Mouse (Mus musculus) adrenal gland, postnatal 25 days (tissue): Measurements from ENCODE around the gene Grm8. TPM values are rescaled to one million over a fixed set of nuclear protein-coding genes. Genes with fewer than 3 reads are reported as not detected.

Source experiments
- DNase-seq: peaks from one replicate; pipeline ENCODE4 v3.0.0; 2021; ENCODE audit warnings: mixed read lengths
- total RNA-seq: library from RNA; stranded (reverse); gene quantifications from 2 replicates; pipeline ENCODE4 v1.2.3, GENCODE M21; 2021

Grm8 gene
- total RNA-seq, 1 experiment from 2014 or later, result 1.2 TPM

DNA sequence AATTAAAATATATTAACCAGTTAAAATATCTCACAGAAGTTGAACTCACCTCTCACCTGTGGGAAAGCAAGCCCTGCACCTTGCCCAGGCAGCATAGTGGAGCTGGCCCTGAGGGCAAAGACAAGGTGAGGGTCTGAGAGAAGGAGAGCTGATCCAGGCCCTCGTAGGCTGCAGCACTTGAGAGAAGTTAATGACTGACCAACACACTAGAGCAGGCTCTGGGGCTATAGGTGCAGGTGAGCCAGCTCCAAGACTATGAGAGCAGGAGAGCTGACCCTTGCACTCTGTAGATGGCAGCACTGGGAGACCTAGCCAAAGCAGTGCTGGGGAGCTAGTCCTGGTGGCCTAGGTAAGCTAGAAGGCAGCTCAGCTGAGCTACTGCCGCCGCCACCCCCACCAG lies 499.1 kb downstream of the Grm8 start:
- DNase-seq, result no peak

DNA sequence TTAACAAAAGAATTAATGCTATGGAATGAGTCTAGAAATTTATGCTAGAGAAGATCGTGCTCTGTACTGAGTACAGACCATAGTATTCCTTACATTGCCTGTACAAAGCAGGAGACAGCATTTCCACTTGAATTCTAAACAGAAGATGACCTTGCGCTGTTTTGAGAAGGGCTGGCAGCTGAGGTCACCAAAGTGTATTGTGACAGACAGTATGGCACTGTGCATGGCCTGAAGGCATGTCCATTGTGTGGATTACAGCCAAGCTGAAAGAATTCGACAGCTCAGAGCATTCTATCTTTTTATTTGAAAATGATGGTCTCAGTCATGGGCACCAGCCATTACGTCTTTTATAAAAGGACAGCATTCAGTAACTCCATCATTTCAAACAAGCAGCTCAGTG lies 517.5 kb downstream of the Grm8 start:
- no peak for DNase-seq

DNA sequence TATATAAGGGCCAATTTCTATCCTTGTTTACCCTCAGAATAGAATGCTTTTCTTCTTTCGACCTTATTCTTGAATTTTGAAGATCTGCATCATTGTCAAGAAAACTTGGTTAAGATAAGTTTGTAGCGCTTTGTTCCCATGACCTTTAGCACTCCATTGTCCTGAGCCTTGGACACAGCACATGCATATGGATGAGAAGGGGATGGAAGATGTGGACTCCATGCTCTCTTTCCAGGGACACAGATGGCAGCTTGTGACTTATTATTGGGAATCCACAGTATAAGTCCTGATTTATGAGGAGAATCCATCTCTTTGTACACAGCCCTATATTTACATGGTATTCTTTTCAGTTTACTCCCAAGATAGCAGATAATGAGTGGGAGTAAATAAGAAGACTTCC lies 554.5 kb downstream of the Grm8 start:
- DNase-seq, result no peak

DNA sequence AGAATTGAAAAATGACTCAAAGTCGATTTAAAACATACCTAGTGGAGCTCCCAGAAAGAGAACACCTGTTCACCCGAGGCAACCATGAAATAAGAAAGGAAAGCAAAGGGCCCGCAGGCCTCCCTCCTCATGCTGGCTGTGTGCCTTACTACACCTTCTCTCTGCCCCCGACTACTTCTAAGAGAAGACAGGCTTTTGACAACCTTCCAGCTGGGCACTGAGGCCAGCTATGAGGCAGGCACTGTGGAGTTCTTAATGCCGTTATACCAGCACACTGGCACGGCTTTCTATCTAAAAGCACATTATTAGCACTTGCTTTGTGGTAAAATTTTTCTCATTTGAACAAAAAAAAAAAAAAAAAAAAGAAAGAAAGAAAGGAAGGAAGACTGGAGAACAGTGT lies 589.5 kb downstream of the Grm8 start:
- DNase-seq, result no peak

DNA sequence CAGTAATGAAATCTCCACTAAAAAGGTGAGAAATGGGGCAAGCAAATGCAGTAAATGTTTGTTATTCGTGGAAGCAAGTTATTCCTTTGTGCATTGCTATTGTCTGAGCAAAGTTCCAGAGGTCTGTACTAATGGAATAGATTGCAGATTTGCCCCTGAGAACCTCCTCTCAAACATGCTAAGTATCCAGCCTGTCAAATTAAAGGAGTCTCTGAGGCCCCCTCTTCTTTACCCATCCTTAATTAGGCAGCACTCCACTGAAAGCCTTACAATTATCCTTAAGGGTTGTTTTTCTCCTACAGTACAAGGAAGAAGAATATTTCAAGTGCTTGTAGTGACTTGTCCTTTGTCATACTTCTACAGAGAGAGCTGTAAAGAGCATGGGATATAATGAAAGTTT lies 617.4 kb downstream of the Grm8 start:
- no peak for DNase-seq

DNA sequence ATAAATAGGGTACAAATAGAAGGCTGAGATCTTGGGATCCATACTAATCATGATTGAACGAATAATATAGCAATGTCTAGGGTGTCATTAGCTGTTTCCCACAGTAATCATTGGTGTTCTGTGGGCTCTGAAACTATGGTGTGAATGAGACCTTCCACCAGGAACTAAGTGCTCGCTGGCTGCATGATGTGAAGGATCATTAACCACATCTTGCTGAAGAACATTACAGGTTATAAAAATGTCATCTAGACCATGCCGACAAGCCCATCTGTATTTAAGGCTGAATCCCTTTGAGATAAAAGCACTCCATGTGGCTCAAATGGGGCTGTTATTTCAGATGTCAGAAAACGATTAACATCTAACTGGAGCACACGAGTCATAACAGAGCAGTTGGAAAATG lies 674.0 kb downstream of the Grm8 start:
- DNase-seq, result no peak

DNA sequence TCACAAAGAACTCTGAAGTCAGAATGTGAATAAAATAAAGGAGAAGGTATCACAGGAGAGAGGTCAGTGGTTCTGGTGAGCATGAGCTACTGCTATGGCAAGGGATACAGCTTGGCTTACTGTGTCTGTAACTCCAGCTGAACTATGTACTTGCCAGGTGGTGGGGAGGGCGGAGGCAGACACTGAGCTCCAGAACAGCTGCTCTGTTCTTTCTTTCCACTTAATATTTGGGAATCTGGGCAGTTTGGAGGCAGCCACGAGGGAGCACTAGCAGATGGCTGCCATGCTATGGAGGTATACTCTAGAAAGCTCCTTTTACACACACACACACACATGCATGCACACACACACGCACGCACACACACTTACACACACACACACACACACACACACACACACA lies 726.5 kb downstream of the Grm8 start:
- no peak for DNase-seq

DNA sequence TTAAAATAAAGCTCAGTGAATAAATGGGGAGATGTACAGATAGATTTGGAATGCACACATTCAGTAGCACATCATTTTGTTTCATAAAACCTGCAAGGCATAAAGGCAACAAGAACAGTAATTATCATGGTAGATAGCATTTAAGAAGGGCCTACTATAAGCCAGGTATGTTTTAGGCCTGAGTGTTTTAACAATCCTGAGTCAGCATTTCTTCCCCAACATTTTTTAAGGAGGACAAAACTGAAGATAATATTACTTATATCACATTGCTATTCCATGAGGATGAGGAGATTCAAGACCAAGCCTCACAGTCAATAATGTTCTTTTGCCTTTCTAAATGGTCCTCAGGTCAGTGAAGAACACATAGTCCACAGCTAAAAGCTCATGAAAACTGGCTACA lies 762.6 kb downstream of the Grm8 start:
- no peak for DNase-seq

DNA sequence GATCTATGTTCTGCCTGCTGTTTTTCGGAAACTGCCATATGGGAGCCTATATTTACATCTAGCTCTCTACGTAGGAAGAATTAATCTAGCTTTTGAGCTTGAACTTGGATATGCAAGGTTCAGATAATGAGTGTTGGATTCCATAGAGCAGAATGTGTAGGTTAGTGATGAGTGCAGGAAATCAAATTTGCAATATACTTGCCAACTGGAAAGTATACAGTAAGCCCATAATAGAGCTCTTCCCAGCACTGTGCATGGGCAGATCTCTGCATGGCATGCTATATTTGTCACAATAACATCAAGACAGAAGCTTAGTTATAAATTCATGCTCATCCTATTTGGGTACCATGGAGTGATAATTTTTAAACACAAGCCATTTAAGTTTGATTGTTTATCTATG lies 763.9 kb downstream of the Grm8 start:
- DNase-seq, result no peak

DNA sequence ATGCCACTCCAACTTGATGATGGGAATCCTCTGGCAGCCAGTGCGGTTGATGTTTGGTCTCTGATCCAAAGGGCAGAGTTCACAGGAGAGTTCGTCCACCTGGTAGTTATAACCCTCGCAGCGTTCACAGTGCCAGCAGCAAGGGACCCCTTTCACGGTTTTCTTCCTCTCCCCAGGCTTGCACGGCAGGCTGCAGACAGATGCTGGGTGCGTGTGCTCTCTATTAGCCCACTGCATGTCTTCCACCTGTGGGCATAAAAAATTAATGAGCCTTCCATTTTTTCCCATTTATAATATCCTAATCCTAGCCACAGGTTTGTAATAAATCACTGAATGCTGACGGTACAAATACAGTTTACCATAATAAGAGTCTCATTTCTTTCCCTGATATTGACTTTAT lies 771.2 kb downstream of the Grm8 start:
- no peak for DNase-seq

DNA sequence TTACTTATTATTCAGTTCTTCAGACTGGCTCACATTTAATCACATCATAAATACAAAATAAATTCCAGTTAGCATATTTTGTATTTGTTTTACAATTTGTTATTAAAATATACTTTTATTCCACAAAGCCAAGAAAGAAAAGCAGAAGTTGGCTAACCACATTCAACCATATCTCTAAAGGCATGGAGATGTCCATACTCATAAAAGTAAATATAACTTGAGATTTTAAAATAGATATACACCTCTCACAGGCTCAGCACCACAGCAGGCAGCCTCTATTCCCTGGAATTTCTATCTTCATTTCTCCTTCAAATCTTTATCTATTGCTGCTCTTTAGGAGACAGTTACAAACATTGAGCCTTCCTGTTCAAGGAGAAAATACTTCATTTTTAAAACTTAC lies 774.5 kb downstream of the Grm8 start:
- no peak for DNase-seq

DNA sequence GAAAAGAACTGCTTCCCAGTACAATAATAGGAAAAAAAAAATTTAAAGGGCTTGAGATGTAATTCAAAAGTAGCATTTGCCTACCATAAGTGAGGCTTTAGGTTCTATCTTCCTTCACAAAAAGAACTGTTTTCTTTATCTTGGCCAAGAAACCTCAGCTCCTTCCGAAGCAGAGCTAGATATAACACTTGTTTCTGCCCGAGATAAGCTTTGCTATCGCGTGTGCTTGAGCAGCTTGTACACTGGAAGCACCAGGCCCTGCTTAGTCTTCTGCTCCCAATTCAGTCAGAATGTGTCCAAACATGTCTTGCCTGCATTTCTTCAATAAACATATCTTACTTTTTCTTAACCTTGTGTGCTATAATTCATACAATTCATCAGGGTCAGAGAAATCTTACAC lies 783.8 kb downstream of the Grm8 start:
- DNase-seq, result no peak

DNA sequence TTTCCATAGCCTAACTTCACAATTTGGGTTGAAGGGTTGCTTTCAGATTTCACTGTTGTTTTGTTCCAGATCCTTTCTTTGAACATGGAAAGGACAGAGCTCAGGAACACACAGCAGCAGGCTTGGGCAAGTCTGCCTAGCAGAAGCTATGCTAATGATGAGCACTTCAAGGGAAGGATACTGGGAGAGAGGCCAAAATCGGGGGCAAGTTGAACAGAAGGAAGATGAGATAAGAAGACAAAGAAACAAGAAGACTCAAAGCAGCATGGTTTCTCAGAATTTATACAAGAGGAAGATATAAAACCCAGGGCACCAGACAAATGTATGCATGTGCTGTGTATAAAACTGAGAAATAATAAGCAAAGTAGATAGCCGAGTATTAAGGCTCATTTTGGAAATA lies 786.7 kb downstream of the Grm8 start:
- no peak for DNase-seq

DNA sequence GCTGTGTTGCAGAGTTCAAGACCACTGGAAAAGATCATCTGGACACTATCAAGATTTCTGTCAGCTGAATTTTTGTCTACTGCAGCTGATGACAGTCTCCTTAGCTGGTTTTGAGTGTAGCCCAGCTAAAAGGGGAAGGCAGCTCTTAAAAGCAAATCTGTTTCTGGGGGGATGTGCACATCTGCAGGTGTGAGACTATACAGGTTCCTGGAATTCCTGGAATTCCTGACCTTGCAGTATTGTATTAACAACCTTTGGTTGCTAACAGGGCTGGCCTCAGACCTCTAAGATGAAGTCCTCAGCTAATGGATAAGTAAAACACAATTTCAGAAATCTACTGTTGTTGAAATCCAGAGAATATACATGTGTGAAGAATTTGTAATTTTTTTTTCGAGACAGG lies 788.7 kb downstream of the Grm8 start:
- DNase-seq, result no peak

DNA sequence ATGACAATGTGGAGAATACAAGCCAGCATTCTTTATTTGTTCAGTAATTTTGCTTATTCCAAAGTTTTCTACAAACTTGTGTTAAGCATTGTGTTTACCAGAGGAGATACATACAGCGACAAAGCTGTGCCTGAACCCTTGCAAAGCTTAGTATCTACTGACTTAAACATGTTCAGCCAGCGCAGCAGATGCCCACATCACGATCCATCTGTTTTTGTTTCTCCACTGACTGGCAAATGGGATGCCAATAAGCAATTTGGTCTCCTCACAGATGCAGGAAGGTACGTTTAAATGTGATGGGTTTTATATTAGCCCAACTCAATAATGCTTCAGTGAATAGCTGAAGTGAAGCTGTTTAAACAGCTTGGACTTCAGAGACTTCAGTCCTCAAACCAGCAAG lies 794.8 kb downstream of the Grm8 start:
- DNase-seq, result no peak

DNA sequence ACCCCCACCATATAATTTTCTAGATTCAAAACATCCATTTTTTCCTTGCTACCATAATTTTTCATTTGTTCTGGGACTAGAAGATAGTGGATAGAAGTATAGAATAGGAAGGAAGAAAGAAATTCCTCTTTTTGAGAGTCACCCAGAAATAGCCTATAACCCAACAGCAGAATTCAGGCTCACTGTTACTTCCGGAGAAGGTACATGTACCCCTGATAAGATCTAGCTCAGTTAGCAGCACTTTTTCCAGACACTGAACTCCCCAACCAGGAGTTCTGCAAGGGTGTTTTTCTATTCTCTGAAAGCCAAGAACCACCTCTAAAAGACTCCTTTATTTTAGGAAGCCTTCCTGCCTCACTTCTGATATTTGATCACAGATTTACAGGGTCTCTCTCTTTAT lies 816.4 kb downstream of the Grm8 start:
- no peak for DNase-seq

DNA sequence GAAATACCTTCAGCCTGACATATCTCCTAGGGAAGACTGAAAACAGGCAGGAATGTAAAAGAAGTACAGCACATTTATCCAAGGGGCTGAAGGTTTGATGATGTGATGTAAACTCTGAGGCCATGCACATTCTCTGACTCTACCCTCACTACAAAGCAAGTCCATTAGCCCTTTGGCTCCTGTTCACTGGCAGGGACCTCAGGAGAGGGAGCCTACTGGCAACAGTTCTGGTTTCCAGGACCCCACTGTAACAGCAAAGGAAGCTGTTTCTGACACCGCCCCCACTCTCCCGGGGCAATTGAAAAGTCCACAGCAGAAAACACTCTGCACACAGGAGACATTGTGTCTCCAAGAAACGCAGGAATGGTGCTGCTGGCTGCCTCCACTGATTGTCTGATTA lies 817.6 kb downstream of the Grm8 start:
- DNase-seq, result no peak

DNA sequence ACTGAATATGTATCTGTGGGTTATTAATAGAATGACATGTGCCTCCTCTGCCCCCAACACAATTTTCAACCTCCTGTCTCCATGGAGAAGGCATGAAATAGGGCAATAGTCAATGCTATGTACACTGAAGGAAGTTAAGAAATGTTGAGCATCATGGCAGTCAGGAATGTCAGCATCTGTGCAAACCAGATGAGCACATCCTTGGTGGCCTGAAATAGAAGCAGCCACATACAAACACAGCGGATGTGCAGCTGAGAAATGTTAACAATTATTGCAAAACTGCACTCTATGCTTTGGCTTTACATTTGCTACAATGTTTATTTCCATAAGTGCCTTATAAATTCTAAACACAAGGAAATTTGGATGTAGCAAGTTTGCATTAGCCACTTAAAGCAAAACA lies 819.0 kb downstream of the Grm8 start:
- DNase-seq, result no peak

DNA sequence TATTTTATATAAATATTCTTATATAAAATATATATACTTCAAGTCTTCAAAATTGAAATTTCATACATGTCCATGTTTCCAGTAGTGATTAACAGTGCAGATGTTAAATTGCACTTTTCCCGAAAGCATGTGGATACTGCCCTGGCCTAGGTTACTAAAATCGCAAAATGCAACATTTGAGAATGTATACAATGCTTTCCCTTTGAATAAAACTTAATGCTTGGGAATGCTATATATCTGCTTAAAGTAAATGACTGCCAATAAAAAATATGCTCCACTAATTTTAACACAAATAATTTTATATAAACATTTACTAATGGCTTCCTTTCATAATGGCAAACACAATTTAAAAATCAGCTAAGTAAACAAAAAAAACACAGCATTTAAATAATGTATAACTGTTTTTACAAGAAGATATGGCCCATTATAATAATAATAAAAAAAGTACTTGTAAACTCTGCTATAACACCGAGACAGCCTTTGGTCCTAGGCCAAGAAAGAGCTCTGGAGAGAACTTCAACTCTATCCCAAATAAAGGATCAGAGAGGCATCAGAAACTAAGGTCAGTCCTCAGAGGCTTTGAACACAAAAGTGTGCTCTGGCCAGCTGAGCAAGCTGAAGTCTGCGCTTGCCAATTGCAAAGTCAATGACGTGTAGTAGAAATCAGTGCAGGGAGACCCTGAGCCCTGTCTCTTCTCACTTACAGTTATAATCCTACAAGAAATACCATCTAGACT lies 820.5 kb downstream of the Grm8 start:
- DNase-seq, result no peak

DNA sequence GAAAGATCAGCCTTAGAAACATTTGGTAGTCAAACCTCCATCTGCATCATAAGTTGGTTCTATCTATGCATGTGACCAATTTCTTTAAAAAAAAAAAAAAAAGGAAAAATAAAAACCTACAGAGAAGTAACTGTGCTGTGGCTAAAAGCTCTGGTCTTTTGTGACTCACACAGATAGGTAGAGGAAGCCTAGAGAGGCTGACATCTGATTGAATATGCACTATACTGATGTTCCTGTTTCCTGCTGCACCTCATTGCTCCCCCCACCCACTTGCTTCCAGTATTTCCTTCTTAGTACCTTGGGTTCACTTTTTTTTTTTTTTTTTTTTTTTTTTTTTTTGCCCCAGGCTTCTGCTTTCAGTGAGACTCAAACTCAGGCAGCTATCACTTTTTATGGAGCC lies 824.6 kb downstream of the Grm8 start:
- DNase-seq, result no peak

DNA sequence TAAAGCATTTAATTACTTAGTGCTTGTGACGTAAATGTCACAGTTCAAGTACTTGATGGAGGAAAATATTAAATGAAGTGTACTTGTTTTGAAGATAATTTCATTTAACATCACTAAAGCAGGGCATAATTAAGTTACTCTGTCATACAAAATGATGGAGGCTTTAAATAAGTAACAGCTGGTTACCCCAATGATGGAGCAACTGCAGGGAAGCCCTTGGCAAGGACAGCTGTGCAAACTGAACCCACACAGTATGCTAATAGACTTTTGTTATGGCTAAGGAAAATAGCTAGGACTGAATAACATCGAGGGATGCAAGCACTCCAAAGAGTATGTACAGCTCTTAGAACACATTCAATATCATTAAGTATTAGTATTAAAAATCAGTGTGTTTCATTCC lies 829.6 kb downstream of the Grm8 start:
- DNase-seq, result no peak

DNA sequence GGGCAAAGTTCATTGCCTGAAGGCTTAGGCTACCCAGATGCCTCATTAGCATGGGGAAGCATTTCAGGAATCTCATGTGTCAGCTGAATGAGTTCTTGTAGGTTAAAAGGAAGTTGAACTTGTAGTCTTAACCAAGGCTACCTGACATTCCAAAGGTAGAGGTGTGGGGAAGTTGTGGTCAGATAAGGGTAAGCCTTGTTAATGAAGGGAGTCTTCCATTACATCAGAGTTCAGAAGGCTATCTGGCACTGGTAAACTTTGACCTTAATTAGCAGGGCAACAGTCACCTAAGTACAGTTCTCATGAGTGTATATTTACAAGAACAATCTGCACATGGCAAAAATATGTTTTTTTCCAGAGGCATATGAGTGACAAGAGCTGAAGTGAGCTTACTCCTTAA lies 870.0 kb downstream of the Grm8 start:
- DNase-seq, result no peak

DNA sequence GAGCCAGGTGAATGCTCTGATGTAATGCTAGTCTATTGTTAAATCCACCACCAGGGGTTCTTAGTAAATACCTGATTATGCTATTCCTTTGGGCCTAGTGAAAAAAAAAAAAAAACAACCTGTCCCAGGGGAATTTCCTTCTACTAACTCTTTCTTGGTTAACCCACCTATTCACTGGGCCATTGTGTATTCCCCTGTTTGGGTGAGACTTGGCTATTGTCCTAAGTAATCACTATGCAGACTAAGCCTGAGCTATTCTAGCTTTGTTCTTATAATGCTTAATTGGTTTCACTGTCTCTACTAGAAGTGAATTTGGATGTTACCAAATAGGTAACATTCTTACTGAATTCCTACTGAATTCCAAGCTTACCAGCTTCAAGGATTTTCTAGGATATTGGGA lies 872.4 kb downstream of the Grm8 start:
- DNase-seq, result no peak

DNA sequence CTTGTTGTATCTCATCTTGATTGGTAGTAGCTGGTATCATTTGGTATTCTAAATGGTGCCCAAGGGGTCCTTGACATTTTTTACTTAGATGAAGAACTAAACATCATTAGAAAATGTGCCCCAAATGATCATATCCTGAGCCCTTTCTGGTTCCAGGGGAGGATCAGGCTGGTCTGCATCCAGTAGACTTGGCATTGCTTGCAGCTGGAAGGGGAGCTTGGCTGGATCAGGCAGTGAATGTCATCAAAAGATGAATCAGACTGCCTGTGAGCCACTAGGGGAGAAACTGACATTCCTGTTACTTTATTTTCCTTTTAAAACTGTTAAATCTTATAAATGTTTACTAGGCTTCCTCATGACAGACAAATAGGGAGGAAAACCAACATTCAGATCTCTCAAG lies 894.6 kb downstream of the Grm8 start:
- DNase-seq, result peak; percentile 18

DNA sequence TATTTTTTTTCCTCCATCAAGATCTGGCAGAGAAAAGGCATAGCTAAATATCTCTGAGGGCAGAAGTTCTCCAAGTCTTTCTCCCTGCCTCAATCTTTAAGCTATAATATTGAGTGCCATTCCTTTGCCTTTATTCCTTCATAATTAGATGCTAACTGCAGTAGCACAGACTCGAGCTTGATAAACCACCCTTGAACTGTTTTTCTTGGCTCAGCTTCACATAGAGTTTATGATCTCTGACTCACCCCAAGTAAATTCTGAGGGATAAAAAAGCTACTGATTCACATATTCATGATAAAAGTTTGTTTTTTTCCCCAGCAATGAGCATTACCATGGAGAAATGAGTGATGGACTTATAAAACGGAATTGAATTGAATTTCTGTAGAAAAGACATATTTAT lies 895.0 kb downstream of the Grm8 start:
- DNase-seq, result no peak
